Mouse (Mus musculus) kidney, postnatal 0 days (tissue): ENCODE results near the gene Fxr2. TPM values are rescaled to one million over a fixed set of nuclear protein-coding genes. Genes with fewer than 3 reads are reported as not detected.

Experiments used
- ATAC-seq: fragments of 200-750 bp; cut with Nextera tagmentation; replicated peaks from 2 replicates; pipeline ENCODE4 v1.8.0; 2017; ENCODE audit warnings: low read depth, moderate number of reproducible peaks, moderate TSS enrichment, moderate library complexity; ENCODE audit not compliant: low FRiP score
- DNase-seq: peaks from one replicate; pipeline ENCODE4 v3.0.0-alpha.2; 2016; ENCODE audit warnings: low spot score
- H3K27ac ChIP-seq: fragments of 300-500 bp; sonication (generic); 2 replicates; pipeline ENCODE4 v1.5.1; 2014; ENCODE audit warnings: mild to moderate bottlenecking
- H3K27me3 ChIP-seq: fragments of 300-500 bp; sonication (generic); 2 replicates; pipeline ENCODE4 v1.6.1; 2014; ENCODE audit warnings: low read length, mixed read lengths; ENCODE audit not compliant: insufficient read depth
- H3K36me3 ChIP-seq: fragments of 300-500 bp; sonication (generic); 2 replicates; pipeline ENCODE4 v1.6.1; 2014; ENCODE audit warnings: low read length, mixed read lengths; ENCODE audit not compliant: insufficient read depth
- H3K4me1 ChIP-seq: fragments of 300-500 bp; sonication (generic); replicated peaks from 2 replicates; pipeline ENCODE4 v1.6.1; 2014; ENCODE audit warnings: antibody characterized with exemption, low read length, mixed read lengths; ENCODE audit not compliant: insufficient read depth
- H3K4me2 ChIP-seq: fragments of 300-500 bp; sonication (generic); 2 replicates; pipeline ENCODE4 v1.6.1; 2014; ENCODE audit warnings: mild to moderate bottlenecking, low read length, moderate library complexity, mixed read lengths
- H3K4me3 ChIP-seq: fragments of 300-500 bp; sonication (generic); replicated peaks from 2 replicates; pipeline ENCODE4 v1.5.1; 2014; ENCODE audit warnings: low read depth, low read length
- H3K9ac ChIP-seq: fragments of 300-500 bp; sonication (generic); 2 replicates; pipeline ENCODE4 v1.6.1; 2014; ENCODE audit warnings: low read depth, low read length
- H3K9me3 ChIP-seq: fragments of 300-500 bp; sonication (generic); replicated peaks from 2 replicates; pipeline ENCODE4 v1.6.1; 2016; ENCODE audit warnings: low read length, inconsistent platforms, mixed read lengths
- CTCF ChIP-seq: IDR thresholded peaks from 2 replicates; pipeline ENCODE4 v1.5.1; 2016; ENCODE audit warnings: antibody characterized with exemption, low read depth, mild to moderate bottlenecking, moderate library complexity
- WGBS: fragments of 180-500 bp; shearing (Covaris S2); extraction: QIAGEN DNeasy Blood & Tissue Kit; methylation state at CpG from one replicate; pipeline ENCODE4 v1.1.7; 2014; 5-methylcytosine and 5-hydroxymethylcytosine counted together
- polyA plus RNA-seq: library from polyadenylated mRNA; unstranded; fragments of >200 nt; fragmentation: Nextera tagmentation; extraction: Ambion mirVana; gene quantifications from 2 replicates; pipeline ENCODE4 v1.2.1, GENCODE M21; 2015

The Fxr2 gene
- polyA plus RNA-seq, 1 experiment from 2014 or later, result 17.4 TPM

DNA sequence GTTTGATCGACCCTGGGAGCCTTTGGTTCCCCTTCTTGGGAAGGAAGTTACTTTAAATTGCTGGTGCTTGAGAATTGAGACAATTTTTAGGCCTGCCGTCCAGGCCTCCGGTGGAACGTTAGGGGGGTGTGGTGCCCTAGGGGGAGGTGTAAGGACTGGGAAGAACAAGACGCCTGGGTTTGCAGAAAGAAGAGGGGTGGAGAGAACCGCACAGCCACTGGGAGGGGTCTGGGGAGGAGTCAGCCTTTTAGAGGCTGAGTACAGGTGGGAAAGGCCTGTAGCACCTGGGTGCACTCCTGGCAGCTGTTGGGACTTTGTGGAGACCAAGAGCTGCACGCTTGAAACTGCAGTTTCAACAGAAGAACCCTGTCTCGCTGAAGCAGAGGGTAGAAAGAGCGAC, 22.0 kb downstream of the Fxr2 start:
- WGBS, result 34% methylated on average over 9 of the region's 9 CpGs

DNA sequence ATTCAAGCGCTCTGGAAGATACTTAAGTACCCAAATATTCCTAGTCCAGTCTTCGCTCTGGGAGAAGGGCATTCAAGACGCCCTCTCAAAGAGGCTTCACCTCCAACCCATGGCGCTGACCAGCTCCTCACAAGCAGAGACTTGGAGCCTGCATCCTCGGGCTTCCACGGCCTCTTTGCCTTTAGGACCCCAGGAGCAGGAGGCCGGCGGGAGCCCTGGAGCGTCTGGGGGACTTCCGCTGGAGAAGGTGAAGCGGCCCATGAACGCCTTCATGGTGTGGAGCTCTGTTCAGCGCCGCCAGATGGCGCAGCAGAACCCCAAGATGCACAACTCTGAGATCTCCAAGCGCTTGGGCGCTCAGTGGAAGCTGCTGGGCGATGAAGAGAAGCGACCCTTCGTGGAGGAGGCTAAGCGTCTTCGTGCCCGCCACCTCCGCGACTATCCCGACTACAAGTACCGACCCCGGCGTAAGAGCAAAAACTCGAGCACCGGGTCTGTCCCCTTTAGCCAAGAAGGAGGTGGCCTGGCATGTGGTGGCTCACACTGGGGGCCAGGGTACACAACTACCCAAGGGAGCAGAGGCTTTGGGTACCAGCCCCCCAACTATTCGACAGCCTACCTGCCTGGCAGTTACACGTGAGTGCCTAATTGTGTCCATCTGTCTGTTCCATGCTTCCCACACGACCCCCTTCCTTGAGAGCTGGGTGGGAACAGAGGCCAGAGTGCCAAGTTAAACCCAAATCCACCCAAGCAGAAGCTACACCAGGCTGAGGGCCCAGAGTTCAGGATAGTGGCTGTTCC, 22.7 kb downstream of the Fxr2 start, which contains the start of gene Sox15:
Sox15 (plus strand) TSS at position 51 of the 801 bp plus-strand sequence.
- no peaks in the 10 kb centered on the region for H3K9me3 ChIP-seq
- ATAC-seq, result peak; percentile 46
- 20% methylated on average over 34 of the region's 34 CpGs for WGBS
- H3K36me3 ChIP-seq, result peaks cover 49% of the 10 kb centered on the region
- H3K9ac ChIP-seq, result 0 out of 2 replicates have a peak within 1 kb of the TSS, but pooled peaks have one; percentile 13
- peak; percentile 83 for TF ChIP-seq CTCF
- DNase-seq, result peak; percentile 91
- H3K27me3 ChIP-seq, result no peaks in the 10 kb centered on the region
- H3K4me2 ChIP-seq, result peak within 1 kb of the TSS; percentile 37; the same call in 1 of the 2 replicates
- peak within 1 kb of the TSS; percentile 27; the same call in 1 of the 2 replicates for H3K27ac ChIP-seq
- no peak within 1 kb of the TSS for H3K4me3 ChIP-seq
- H3K4me1 ChIP-seq, result no peaks in the 10 kb centered on the region

More for the DNA sequence above, 22.0 kb downstream of the Fxr2 start:
- ATAC-seq (no peak), DNase-seq (no peak)
- Histone ChIP-seq H3K36me3 (peaks cover 56% of the 10 kb centered on the region), H3K27me3 (no peaks in the 10 kb centered on the region), H3K27ac (peak overlapping the region; percentile 27; the same call in 1 of the 2 replicates), H3K4me1 (no peaks in the 10 kb centered on the region), H3K9ac (no peak overlapping the region), H3K4me3 (no peak overlapping the region), H3K9me3 (no peaks in the 10 kb centered on the region), H3K4me2 (no peak overlapping the region)
- no peak for TF ChIP-seq CTCF

DNA sequence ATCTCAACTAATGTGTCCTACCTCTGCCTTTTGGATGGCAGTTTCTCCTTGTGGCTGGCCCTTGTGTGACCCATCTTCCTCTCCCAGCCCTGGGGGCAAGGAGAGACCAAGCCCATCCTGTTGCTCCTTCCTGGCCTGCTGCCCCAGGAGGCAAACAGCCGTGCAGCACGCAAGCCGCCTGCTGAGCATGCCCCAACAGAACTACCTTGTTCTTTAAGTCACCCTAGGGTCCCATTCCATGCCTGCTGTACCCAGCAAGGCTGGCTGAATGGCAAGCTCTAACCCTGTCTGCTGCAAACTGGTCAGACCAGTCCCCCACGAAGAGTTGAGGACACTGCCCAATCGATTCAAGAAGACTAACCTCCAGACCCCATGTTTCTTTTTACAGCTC, 23.3 kb downstream of the Fxr2 start:
- H3K27ac ChIP-seq, result no peak overlapping the region
- 0 out of 2 replicates have a peak overlapping the region, but pooled peaks have one; percentile 13 for H3K9ac ChIP-seq
- H3K4me1 ChIP-seq, result no peaks in the 10 kb centered on the region
- DNase-seq, result no peak
- H3K36me3 ChIP-seq, result peaks cover 43% of the 10 kb centered on the region
- no peak for ATAC-seq
- no peak overlapping the region for H3K4me2 ChIP-seq
- no peaks in the 10 kb centered on the region for H3K27me3 ChIP-seq
- TF ChIP-seq CTCF, result no peak
- no peak overlapping the region for H3K4me3 ChIP-seq
- H3K9me3 ChIP-seq, result no peaks in the 10 kb centered on the region
- 74% methylated on average over 5 of the region's 5 CpGs for WGBS

DNA sequence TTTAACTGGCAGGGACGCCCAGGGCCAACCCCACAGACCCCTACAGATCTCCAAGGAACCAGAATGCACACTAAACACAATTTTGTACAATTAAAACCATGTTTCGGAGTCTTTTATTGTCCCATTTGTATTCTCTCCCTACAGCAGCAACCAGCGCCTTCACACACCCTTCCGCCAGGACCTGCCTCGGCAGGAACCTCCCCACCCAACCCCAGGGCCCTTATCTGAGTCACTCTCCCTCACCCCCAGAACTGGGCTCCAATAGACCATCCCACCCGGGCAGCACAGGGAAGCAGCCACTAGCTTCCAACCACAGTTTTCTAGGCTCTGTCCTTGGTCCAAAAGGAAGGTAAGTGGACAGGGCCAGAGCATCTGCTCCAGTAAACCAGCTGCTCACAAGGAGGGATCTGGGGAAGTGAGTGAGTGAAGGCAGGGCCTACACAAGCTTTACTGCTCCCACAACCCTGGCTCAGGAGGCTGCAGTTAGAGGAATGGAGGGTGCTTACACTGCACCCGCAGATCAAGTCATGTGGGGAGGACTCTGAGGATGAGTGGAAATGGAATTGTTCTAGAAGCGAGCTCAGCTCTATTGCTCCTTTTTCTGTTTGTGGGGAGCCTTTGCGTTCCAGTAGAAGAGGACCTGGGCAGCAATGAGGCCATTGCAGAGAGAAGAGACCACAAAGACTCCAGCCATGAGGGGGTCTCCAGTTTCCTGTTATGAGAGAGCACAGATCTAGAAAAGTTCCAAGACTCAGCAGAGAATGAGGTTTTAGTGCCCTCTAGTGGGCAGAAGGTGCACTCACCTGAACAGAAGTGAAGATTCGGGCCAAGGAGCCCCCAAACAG, 24.0 kb downstream of the Fxr2 start:
- Histone ChIP-seq H3K4me2 (no peak overlapping the region), H3K9ac (no peak overlapping the region), H3K27me3 (no peaks in the 10 kb centered on the region), H3K36me3 (peaks cover 37% of the 10 kb centered on the region), H3K27ac (peak overlapping the region; percentile 8; the same call in 1 of the 2 replicates), H3K9me3 (no peaks in the 10 kb centered on the region), H3K4me1 (peaks cover 3% of the 10 kb centered on the region; the same call in 1 of the 2 replicates), H3K4me3 (no peak overlapping the region)
- 79% methylated on average over 10 of the region's 10 CpGs for WGBS
- ATAC-seq (no peak), DNase-seq (peak; percentile 83)
- TF ChIP-seq CTCF, result peak; percentile 88

DNA sequence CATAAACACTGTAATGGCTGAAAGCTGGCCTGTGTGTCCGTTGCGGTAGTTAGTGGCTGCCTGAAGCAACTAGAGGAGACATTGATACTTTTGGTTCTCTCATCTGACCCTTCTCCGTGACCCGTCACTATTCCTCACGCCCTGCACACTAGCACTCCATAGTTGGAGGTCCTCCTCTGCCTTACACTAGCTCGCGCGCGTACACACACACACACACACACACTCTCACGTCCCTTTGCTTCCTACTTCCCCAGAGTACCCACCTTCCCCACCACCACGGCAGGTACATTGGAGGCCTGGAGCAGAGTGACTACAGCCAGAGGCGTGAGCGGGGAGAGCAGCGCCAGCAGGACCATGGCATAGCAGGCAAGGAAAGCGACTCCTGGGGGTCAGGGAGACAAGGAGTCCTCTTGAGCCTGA, 24.7 kb downstream of the Fxr2 start:
- peaks cover 31% of the 10 kb centered on the region for H3K36me3 ChIP-seq
- no peak for ATAC-seq

More for the DNA sequence above, 24.7 kb downstream of the Fxr2 start:
- WGBS, result 82% methylated on average over 15 of the region's 15 CpGs
- Histone ChIP-seq H3K27ac (no peak overlapping the region), H3K4me2 (no peak overlapping the region), H3K9ac (no peak overlapping the region), H3K9me3 (no peaks in the 10 kb centered on the region), H3K27me3 (no peaks in the 10 kb centered on the region), H3K4me3 (no peak overlapping the region), H3K4me1 (peaks cover 3% of the 10 kb centered on the region; the same call in 1 of the 2 replicates)
- TF ChIP-seq CTCF, result no peak; the same call in 1 of the 2 replicates
- no peak for DNase-seq
